Mouse (Mus musculus): ENCODE data around the gene Trarg1. TPM values are rescaled to one million over a fixed set of nuclear protein-coding genes. Genes with fewer than 3 reads are reported as not detected.

The Trarg1 gene
- total RNA-seq, 2 experiments from 2014 or later: not detected

GRCm38 (mm10) chr11:76744550-76744949 lies 64.9 kb downstream of the Trarg1 start:
- no peak for ATAC-seq (replicated peaks; ENCODE audit: low FRiP score, poor library complexity, severe bottlenecking)

- ATAC-seq (replicated peaks; ENCODE audit: low FRiP score, poor library complexity, severe bottlenecking): no peak
These were observed 66.3 kb downstream of the Trarg1 start for GRCm38 (mm10) chr11:76745921-76746320.

Other genes starting within 250 kb of the Trarg1 start
- gene Abr, start 57.5 kb upstream of the Trarg1 start, total RNA-seq (2015; ENCODE audit: low replicate concordance): 4.0 and 10.9 TPM in 2 replicates
- gene Abr, start 57.5 kb upstream of the Trarg1 start, total RNA-seq (2017; ENCODE audit: low replicate concordance): 7.0 and 7.7 TPM in 2 replicates
- gene Bhlha9, start 7.3 kb upstream of the Trarg1 start, total RNA-seq (2015; ENCODE audit: low replicate concordance): not detected in 2 replicates
- not detected in 2 replicates for gene Bhlha9, start 7.3 kb upstream of the Trarg1 start, total RNA-seq (2017; ENCODE audit: low replicate concordance)
- 6.8 and 13.0 TPM in 2 replicates for gene Gosr1, start 83.8 kb downstream of the Trarg1 start, total RNA-seq (2015; ENCODE audit: low replicate concordance)
- gene Gosr1, start 83.8 kb downstream of the Trarg1 start, total RNA-seq (2017; ENCODE audit: low replicate concordance): 7.7 and 66.6 TPM in 2 replicates
- 11.7 and 12.6 TPM in 2 replicates for gene Cpd, start 167.2 kb downstream of the Trarg1 start, total RNA-seq (2015; ENCODE audit: low replicate concordance)
- 6.1 and 9.6 TPM in 2 replicates for gene Cpd, start 167.2 kb downstream of the Trarg1 start, total RNA-seq (2017; ENCODE audit: low replicate concordance)
- not detected in 2 replicates for gene Tmigd1, start 222.4 kb downstream of the Trarg1 start, total RNA-seq (2015; ENCODE audit: low replicate concordance)
- gene Tmigd1, start 222.4 kb downstream of the Trarg1 start, total RNA-seq (2017; ENCODE audit: low replicate concordance): not detected in 2 replicates
- 11.2 and 16.8 TPM in 2 replicates for gene Blmh, start 245.0 kb downstream of the Trarg1 start, total RNA-seq (2015; ENCODE audit: low replicate concordance)
- 30.4 and 38.4 TPM in 2 replicates for gene Blmh, start 245.0 kb downstream of the Trarg1 start, total RNA-seq (2017; ENCODE audit: low replicate concordance)